Comparison of ENCODE assay signal across 8 mouse cellular contexts in the genomic region with DNA sequence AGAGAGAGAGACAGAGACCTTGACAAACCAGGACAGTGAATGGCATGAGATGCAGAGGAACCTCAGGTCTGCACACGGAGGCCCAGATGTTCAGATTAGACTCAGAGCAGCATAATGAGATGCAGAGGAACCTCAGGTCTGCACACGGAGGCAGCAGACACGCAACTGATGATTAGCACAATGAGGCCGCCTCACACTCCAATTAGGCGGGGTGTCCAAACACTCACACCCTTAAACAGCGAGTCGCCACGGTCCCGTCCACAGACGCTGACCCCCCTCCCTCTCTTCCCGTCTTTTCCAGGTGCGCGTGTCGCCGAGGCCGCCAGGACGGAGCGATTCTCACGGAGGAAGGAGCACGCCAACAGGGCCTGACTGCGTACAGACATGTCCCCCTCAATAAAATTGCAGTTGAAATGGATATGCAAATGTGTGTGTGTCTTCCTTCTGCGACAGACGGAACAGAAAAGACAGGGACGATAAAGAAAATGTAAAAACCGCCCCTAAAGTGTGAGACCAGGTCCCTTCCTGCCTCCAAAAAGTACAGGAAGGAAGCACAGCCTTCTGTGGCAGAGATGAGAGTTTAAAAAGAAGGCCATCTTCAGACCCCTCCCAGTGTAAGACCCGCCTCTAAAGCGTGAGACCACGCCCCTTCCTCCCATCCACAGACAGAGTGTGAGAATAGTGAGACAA. TPM values are rescaled to one million over a fixed set of nuclear protein-coding genes. Genes with fewer than 3 reads are reported as not detected.
DNase-seq lines count a peak whose midpoint lies in the region; ATAC-seq and TF ChIP-seq lines count a peak whose summit lies in the region.
"Not testable (repeated sequence)": the region's sequence is repeated elsewhere in the genome, so short reads cannot be mapped to it uniquely, and the experiment has no call there.

No protein-coding gene starts in this region.

- not testable (repeated sequence) for H3K27me3 ChIP-seq in embryonic facial prominence, embryonic 14.5 days (replicated peaks; ENCODE audit: control insufficient read depth, insufficient read depth, low read length); intestine, postnatal 0 days (replicated peaks; ENCODE audit: control insufficient read depth, insufficient read depth, low read length); limb, embryonic 14.5 days (ENCODE audit: control insufficient read depth, insufficient read depth, low read length); midbrain, postnatal 0 days (ENCODE audit: insufficient read depth, low read length); splenic B cell, adult 2 months (ENCODE audit: control insufficient read depth, insufficient read depth, low read length, poor library complexity, severe bottlenecking)

- WGBS in embryonic facial prominence, embryonic 14.5 days, result 82% methylated on average over 28 of the region's 28 CpGs
- WGBS in intestine, postnatal 0 days, result 80% methylated on average over 28 of the region's 28 CpGs
- 82% methylated on average over 28 of the region's 28 CpGs for WGBS in limb, embryonic 14.5 days
- WGBS in midbrain, postnatal 0 days, result 77% methylated on average over 28 of the region's 28 CpGs

- H3K27ac ChIP-seq in embryonic facial prominence, embryonic 14.5 days (replicated peaks; ENCODE audit: low read depth, low read length); limb, embryonic 14.5 days (replicated peaks; ENCODE audit: low read depth, low read length); midbrain, postnatal 0 days (ENCODE audit: low read depth, low read length): not testable (repeated sequence)
- H3K27ac ChIP-seq in intestine, postnatal 0 days (ENCODE audit: low read depth, low read length), result 0 out of 2 replicates have a peak overlapping the region, but pooled peaks have one; percentile 1

- peak; percentile 23 to 35 for DNase-seq in B cell, adult 2 months
- peak; percentile 37 for DNase-seq in adrenal gland, postnatal 25 days
- peak; percentile 56 for DNase-seq in embryonic facial prominence, embryonic 14.5 days (ENCODE audit: low spot score)
- DNase-seq in heart, adult 11 months, result peak; percentile 97
- peak; percentile 55 for DNase-seq in limb, embryonic 14.5 days (ENCODE audit: low spot score)
- DNase-seq in midbrain, postnatal 0 days (ENCODE audit: low spot score), result peak; percentile 53
- peak; percentile 70 for DNase-seq in splenic B cell, adult 2 months (ENCODE audit: low read depth, low spot score)

- not testable (repeated sequence) for TF ChIP-seq CTCF in intestine, postnatal 0 days (IDR thresholded peaks at IDR 0.05; ENCODE audit: low read depth); midbrain, postnatal 0 days (IDR thresholded peaks at IDR 0.05)

- not testable (repeated sequence) for H3K4me3 ChIP-seq in embryonic facial prominence, embryonic 14.5 days (ENCODE audit: low read depth, low read length); intestine, postnatal 0 days (ENCODE audit: low read depth, low read length); limb, embryonic 14.5 days (replicated peaks; ENCODE audit: low read length); midbrain, postnatal 0 days (ENCODE audit: low read depth, low read length)

- H3K36me3 ChIP-seq in embryonic facial prominence, embryonic 14.5 days (ENCODE audit: control insufficient read depth, insufficient read depth, low read length), result peaks cover 62% of the 10 kb centered on the region
- peaks cover 34% of the 10 kb centered on the region for H3K36me3 ChIP-seq in intestine, postnatal 0 days (ENCODE audit: control insufficient read depth, insufficient read depth)
- peaks cover 46% of the 10 kb centered on the region for H3K36me3 ChIP-seq in limb, embryonic 14.5 days (ENCODE audit: control insufficient read depth, insufficient read depth, low read length)
- H3K36me3 ChIP-seq in midbrain, postnatal 0 days (ENCODE audit: insufficient read depth, low read length), result peaks cover 17% of the 10 kb centered on the region
- H3K36me3 ChIP-seq in splenic B cell, adult 2 months (ENCODE audit: control insufficient read depth, insufficient read depth, low read length, poor library complexity, severe bottlenecking), result peaks cover 13% of the 10 kb centered on the region

- not testable (repeated sequence) for H3K9ac ChIP-seq in embryonic facial prominence, embryonic 14.5 days (ENCODE audit: low read depth, low read length); intestine, postnatal 0 days (ENCODE audit: low read depth, low read length); limb, embryonic 14.5 days (ENCODE audit: low read depth, low read length, severe bottlenecking); midbrain, postnatal 0 days (replicated peaks; ENCODE audit: low read length, poor library complexity, severe bottlenecking)

- peaks cover 52% of the 10 kb centered on the region for H3K9me3 ChIP-seq in embryonic facial prominence, embryonic 14.5 days (ENCODE audit: control insufficient read depth, low read length)
- H3K9me3 ChIP-seq in intestine, postnatal 0 days (ENCODE audit: control insufficient read depth), result peaks cover 45% of the 10 kb centered on the region
- H3K9me3 ChIP-seq in limb, embryonic 14.5 days (ENCODE audit: control insufficient read depth, low read length), result peaks cover 49% of the 10 kb centered on the region
- H3K9me3 ChIP-seq in midbrain, postnatal 0 days (ENCODE audit: low read length), result peaks cover 41% of the 10 kb centered on the region

- H3K4me1 ChIP-seq in embryonic facial prominence, embryonic 14.5 days (ENCODE audit: control insufficient read depth, insufficient read depth, low read length); intestine, postnatal 0 days (replicated peaks; ENCODE audit: control insufficient read depth, insufficient read depth, low read length); limb, embryonic 14.5 days (ENCODE audit: control insufficient read depth, insufficient read depth, low read length); midbrain, postnatal 0 days (ENCODE audit: insufficient read depth, low read length): not testable (repeated sequence)

- peak; percentile 17 for ATAC-seq in embryonic facial prominence, embryonic 14.5 days (ENCODE audit: low read depth)
- peak; percentile 42 for ATAC-seq in intestine, postnatal 0 days
- peak; percentile 32 for ATAC-seq in limb, embryonic 14.5 days (ENCODE audit: low FRiP score, low read depth)
- ATAC-seq in midbrain, postnatal 0 days (ENCODE audit: low FRiP score), result not testable (repeated sequence)

- not testable (repeated sequence) for H3K4me2 ChIP-seq in embryonic facial prominence, embryonic 14.5 days (ENCODE audit: low read depth, low read length); intestine, postnatal 0 days (replicated peaks; ENCODE audit: low read depth); limb, embryonic 14.5 days (replicated peaks; ENCODE audit: low read depth, low read length, severe bottlenecking); midbrain, postnatal 0 days (ENCODE audit: low read depth, low read length, poor library complexity, severe bottlenecking)

- not testable (repeated sequence) for TF ChIP-seq POLR2A in limb, embryonic 14.5 days (IDR thresholded peaks at IDR 0.05; ENCODE audit: borderline replicate concordance, extremely low read depth, insufficient read depth, insufficient read length)

RNA-seq across cellular contexts. Expression of gene Gm21860, which starts 15.6 kb away (rescaled TPM):
- total RNA-seq in adrenal gland, postnatal 25 days (2021), result not detected in 2 replicates
- polyA plus RNA-seq in embryonic facial prominence, embryonic 14.5 days (2014; fragmentation: Nextera tagmentation; extraction: Ambion mirVana), result not detected in 2 replicates
- polyA plus RNA-seq in intestine, postnatal 0 days (2015; fragmentation: Nextera tagmentation; extraction: Ambion mirVana), result not detected in 2 replicates
- polyA plus RNA-seq in limb, embryonic 14.5 days (2012; rRNA removed), result not detected in 2 replicates
- not detected in 2 replicates for polyA plus RNA-seq in limb, embryonic 14.5 days (2014; fragmentation: Nextera tagmentation; extraction: Ambion mirVana)
- total RNA-seq in midbrain, postnatal 0 days (2014; rRNA removed), result not detected in 2 replicates
- polyA plus RNA-seq in midbrain, postnatal 0 days (2015; fragmentation: Nextera tagmentation; extraction: Ambion mirVana), result not detected in 2 replicates

RNA-seq across cellular contexts. Expression of gene Gm47283, which starts 45.6 kb away (rescaled TPM):
- total RNA-seq in adrenal gland, postnatal 25 days (2021), result not detected in 2 replicates
- polyA plus RNA-seq in embryonic facial prominence, embryonic 14.5 days (2014; fragmentation: Nextera tagmentation; extraction: Ambion mirVana), result not detected in 2 replicates
- not detected in 2 replicates for polyA plus RNA-seq in intestine, postnatal 0 days (2015; fragmentation: Nextera tagmentation; extraction: Ambion mirVana)
- not detected in 2 replicates for polyA plus RNA-seq in limb, embryonic 14.5 days (2012; rRNA removed)
- polyA plus RNA-seq in limb, embryonic 14.5 days (2014; fragmentation: Nextera tagmentation; extraction: Ambion mirVana), result not detected in 2 replicates
- total RNA-seq in midbrain, postnatal 0 days (2014; rRNA removed), result not detected in 2 replicates
- polyA plus RNA-seq in midbrain, postnatal 0 days (2015; fragmentation: Nextera tagmentation; extraction: Ambion mirVana), result not detected in 2 replicates

Comparison
In these comparisons a context has a peak if more than half of its experiments do, and no peak if none do; other contexts are left out.
1. DNase-seq: peak in every context shown above with its lines; median percentile 97 in heart, adult 11 months; 70 in splenic B cell, adult 2 months; 56 in embryonic facial prominence, embryonic 14.5 days; 55 in limb, embryonic 14.5 days; 53 in midbrain, postnatal 0 days; 37 in adrenal gland, postnatal 25 days; 29 in B cell, adult 2 months.